Mouse (Mus musculus): Measurements from ENCODE around the gene Stard3. TPM values are rescaled to one million over a fixed set of nuclear protein-coding genes. Genes with fewer than 3 reads are reported as not detected.

Stard3 gene
- polyA plus RNA-seq, 1 experiment from 2014 or later, result 54.5 TPM

- WGBS, result 13% methylated on average over 13 of the region's 13 CpGs
- Histone ChIP-seq H3K36me3 (no peaks in the 10 kb centered on the region), H3K27ac (replicated peaks) (peak overlapping the region; percentile 92), H3K4me3 (peak overlapping the region; percentile 87), H3K4me1 (peaks cover 66% of the 10 kb centered on the region), H3K9me3 (replicated peaks) (no peaks in the 10 kb centered on the region), H3K27me3 (ENCODE audit: low read depth, poor library complexity, severe bottlenecking) (peaks cover 46% of the 10 kb centered on the region)
- no peak for DNase-seq (ENCODE audit: low spot score)
Observed at GRCm38 (mm10) chr11:98357396-98358160, 590 bp upstream of the Stard3 start.

- H3K36me3 ChIP-seq, result peaks cover 5% of the 10 kb centered on the region; the same call in 1 of the 2 replicates
- 41% methylated on average over 9 of the region's 9 CpGs for WGBS
- H3K27me3 ChIP-seq (ENCODE audit: low read depth, poor library complexity, severe bottlenecking), result peaks cover 16% of the 10 kb centered on the region
- peak overlapping the region; percentile 79 for H3K27ac ChIP-seq (replicated peaks)
- peak; percentile 45 for DNase-seq (ENCODE audit: low spot score)
- H3K4me1 ChIP-seq, result peaks cover 60% of the 10 kb centered on the region
- H3K4me3 ChIP-seq, result peak overlapping the region; percentile 36
- H3K9me3 ChIP-seq (replicated peaks), result no peaks in the 10 kb centered on the region
Observed at GRCm38 (mm10) chr11:98360866-98361521, 2.8 kb downstream of the Stard3 start.

- Histone ChIP-seq H3K9me3 (replicated peaks) (no peaks in the 10 kb centered on the region), H3K36me3 (peaks cover 11% of the 10 kb centered on the region; the same call in 1 of the 2 replicates), H3K27ac (replicated peaks) (no peak overlapping the region), H3K4me1 (peaks cover 42% of the 10 kb centered on the region), H3K27me3 (ENCODE audit: low read depth, poor library complexity, severe bottlenecking) (no peaks in the 10 kb centered on the region), H3K4me3 (no peak overlapping the region)
- WGBS, result 82% methylated on average over 5 of the region's 5 CpGs
- no peak for DNase-seq (ENCODE audit: low spot score)
Observed at GRCm38 (mm10) chr11:98363817-98364216, 5.6 kb downstream of the Stard3 start.

GRCm38 (mm10) chr11:98364410-98364809 is 6.2 kb downstream of the Stard3 start:
- Histone ChIP-seq H3K4me3 (no peak overlapping the region), H3K4me1 (peaks cover 41% of the 10 kb centered on the region), H3K27me3 (ENCODE audit: low read depth, poor library complexity, severe bottlenecking) (no peaks in the 10 kb centered on the region), H3K36me3 (peaks cover 11% of the 10 kb centered on the region; the same call in 1 of the 2 replicates), H3K27ac (replicated peaks) (no peak overlapping the region), H3K9me3 (replicated peaks) (no peaks in the 10 kb centered on the region)
- 97% methylated on average over 5 of the region's 5 CpGs for WGBS
- DNase-seq (ENCODE audit: low spot score), result no peak

- no peaks in the 10 kb centered on the region for H3K27me3 ChIP-seq (ENCODE audit: low read depth, poor library complexity, severe bottlenecking)
- H3K27ac ChIP-seq (replicated peaks), result no peak overlapping the region
- no peak overlapping the region for H3K4me3 ChIP-seq
- 84% methylated on average over 10 of the region's 10 CpGs for WGBS
- H3K36me3 ChIP-seq, result peaks cover 11% of the 10 kb centered on the region; the same call in 1 of the 2 replicates
- no peaks in the 10 kb centered on the region for H3K9me3 ChIP-seq (replicated peaks)
- no peak for DNase-seq (ENCODE audit: low spot score)
- H3K4me1 ChIP-seq, result peaks cover 41% of the 10 kb centered on the region
Observed at GRCm38 (mm10) chr11:98366290-98366689, 8.1 kb downstream of the Stard3 start.

GRCm38 (mm10) chr11:98367171-98367862 is 9.1 kb downstream of the Stard3 start:
- DNase-seq (ENCODE audit: low spot score), result no peak
- Histone ChIP-seq H3K4me1 (peaks cover 41% of the 10 kb centered on the region), H3K36me3 (peaks cover 11% of the 10 kb centered on the region; the same call in 1 of the 2 replicates), H3K27me3 (ENCODE audit: low read depth, poor library complexity, severe bottlenecking) (no peaks in the 10 kb centered on the region), H3K4me3 (no peak overlapping the region), H3K9me3 (replicated peaks) (no peaks in the 10 kb centered on the region), H3K27ac (replicated peaks) (no peak overlapping the region)
- 86% methylated on average over 10 of the region's 10 CpGs for WGBS

GRCm38 (mm10) chr11:98367863-98368186 is 9.7 kb downstream of the Stard3 start:
- Histone ChIP-seq H3K36me3 (peaks cover 14% of the 10 kb centered on the region), H3K9me3 (replicated peaks) (no peaks in the 10 kb centered on the region), H3K27me3 (ENCODE audit: low read depth, poor library complexity, severe bottlenecking) (no peaks in the 10 kb centered on the region), H3K4me3 (no peak overlapping the region), H3K27ac (replicated peaks) (no peak overlapping the region), H3K4me1 (peaks cover 41% of the 10 kb centered on the region)
- DNase-seq (ENCODE audit: low spot score), result no peak
- WGBS, result 86% methylated on average over 7 of the region's 7 CpGs

GRCm38 (mm10) chr11:98369337-98369736 is 11.2 kb downstream of the Stard3 start:
- peaks cover 44% of the 10 kb centered on the region for H3K4me1 ChIP-seq
- no peak overlapping the region for H3K27ac ChIP-seq (replicated peaks)
- 85% methylated on average over 6 of the region's 6 CpGs for WGBS
- H3K9me3 ChIP-seq (replicated peaks), result no peaks in the 10 kb centered on the region
- H3K36me3 ChIP-seq, result peaks cover 18% of the 10 kb centered on the region
- no peaks in the 10 kb centered on the region for H3K27me3 ChIP-seq (ENCODE audit: low read depth, poor library complexity, severe bottlenecking)
- DNase-seq (ENCODE audit: low spot score), result no peak
- H3K4me3 ChIP-seq, result no peak overlapping the region

GRCm38 (mm10) chr11:98370588-98370987 is 12.4 kb downstream of the Stard3 start:
- Histone ChIP-seq H3K27me3 (ENCODE audit: low read depth, poor library complexity, severe bottlenecking) (no peaks in the 10 kb centered on the region), H3K27ac (replicated peaks) (peak overlapping the region; percentile 92), H3K9me3 (replicated peaks) (no peaks in the 10 kb centered on the region), H3K4me3 (peak overlapping the region; percentile 49; the same call in 1 of the 2 replicates), H3K36me3 (peaks cover 31% of the 10 kb centered on the region), H3K4me1 (peaks cover 44% of the 10 kb centered on the region)
- DNase-seq (ENCODE audit: low spot score), result no peak
- WGBS, result 87% methylated on average over 2 of the region's 2 CpGs

- Histone ChIP-seq H3K27me3 (ENCODE audit: low read depth, poor library complexity, severe bottlenecking) (no peaks in the 10 kb centered on the region), H3K4me1 (peaks cover 44% of the 10 kb centered on the region), H3K36me3 (peaks cover 37% of the 10 kb centered on the region), H3K9me3 (replicated peaks) (no peaks in the 10 kb centered on the region), H3K27ac (replicated peaks) (peak overlapping the region; percentile 92), H3K4me3 (peak overlapping the region; percentile 49)
- peak; percentile 78 for DNase-seq (ENCODE audit: low spot score)
- WGBS, result 20% methylated on average over 10 of the region's 10 CpGs
Observed at GRCm38 (mm10) chr11:98371556-98372240, 13.5 kb downstream of the Stard3 start.

- Histone ChIP-seq H3K4me1 (peaks cover 44% of the 10 kb centered on the region), H3K27ac (replicated peaks) (peak overlapping the region; percentile 92), H3K36me3 (peaks cover 43% of the 10 kb centered on the region), H3K4me3 (peak overlapping the region; percentile 49), H3K27me3 (ENCODE audit: low read depth, poor library complexity, severe bottlenecking) (no peaks in the 10 kb centered on the region), H3K9me3 (replicated peaks) (no peaks in the 10 kb centered on the region)
- DNase-seq (ENCODE audit: low spot score), result peak; percentile 75
- 4% methylated on average over 2 of the region's 2 CpGs for WGBS
Observed at GRCm38 (mm10) chr11:98372406-98372805, 14.2 kb downstream of the Stard3 start.

- Histone ChIP-seq H3K36me3 (peaks cover 51% of the 10 kb centered on the region), H3K9me3 (replicated peaks) (no peaks in the 10 kb centered on the region), H3K4me3 (peak overlapping the region; percentile 49; the same call in 1 of the 2 replicates), H3K4me1 (peaks cover 44% of the 10 kb centered on the region), H3K27me3 (ENCODE audit: low read depth, poor library complexity, severe bottlenecking) (no peaks in the 10 kb centered on the region), H3K27ac (replicated peaks) (no peak overlapping the region; the same call in 1 of the 2 replicates)
- 90% methylated on average over 6 of the region's 6 CpGs for WGBS
- no peak for DNase-seq (ENCODE audit: low spot score)
Observed at GRCm38 (mm10) chr11:98373244-98373643, 15.1 kb downstream of the Stard3 start.

Measured in midbrain, embryonic 10.5 days (tissue).